Mouse (Mus musculus) CH12.LX (cell line): ENCODE data around the gene Gm16181.
A peak's percentile ranks its signal among the peaks of the same experiment; 100 is the strongest.

ENCODE experiments used
- BHLHE40 ChIP-seq: IDR thresholded peaks from 2 replicates; pipeline ENCODE4 v1.6.1; 2011; ENCODE audit warnings: mild to moderate bottlenecking, low read depth, low read length, improper control_type of control experiment
- CTCF ChIP-seq, 2 experiments: IDR thresholded peaks in 1 of 2; conservative IDR thresholded peaks in 1 of 2; 2 replicates each; pipeline ENCODE4 v1.5.1; 2011 to 2012; ENCODE audit warnings: low read depth in 2 of 2, low read length in 2 of 2, improper control_type of control experiment in 1 of 2, inconsistent platforms in 1 of 2, mild to moderate bottlenecking in 1 of 2, moderate library complexity in 1 of 2
- EP300 ChIP-seq: IDR thresholded peaks from 2 replicates; pipeline ENCODE4 v1.6.1; 2011; ENCODE audit warnings: low read length, improper control_type of control experiment
- MAX ChIP-seq: IDR thresholded peaks from 2 replicates; pipeline ENCODE4 v1.6.1; 2011; ENCODE audit warnings: low read length, improper control_type of control experiment
- NELFE ChIP-seq: IDR thresholded peaks from 2 replicates; pipeline ENCODE4 v1.6.1; 2011; ENCODE audit warnings: low read depth, low read length, improper control_type of control experiment
- POLR2A ChIP-seq: IDR thresholded peaks from 2 replicates; pipeline ENCODE4 v1.6.1; 2011; ENCODE audit warnings: low read depth, mild to moderate bottlenecking, improper control_type of control experiment, low read length
- TCF12 ChIP-seq: IDR thresholded peaks from 2 replicates; pipeline ENCODE4 v1.6.1; 2014; ENCODE audit warnings: low read depth, mild to moderate bottlenecking, inconsistent platforms, low read length, improper control_type of control experiment

DNA sequence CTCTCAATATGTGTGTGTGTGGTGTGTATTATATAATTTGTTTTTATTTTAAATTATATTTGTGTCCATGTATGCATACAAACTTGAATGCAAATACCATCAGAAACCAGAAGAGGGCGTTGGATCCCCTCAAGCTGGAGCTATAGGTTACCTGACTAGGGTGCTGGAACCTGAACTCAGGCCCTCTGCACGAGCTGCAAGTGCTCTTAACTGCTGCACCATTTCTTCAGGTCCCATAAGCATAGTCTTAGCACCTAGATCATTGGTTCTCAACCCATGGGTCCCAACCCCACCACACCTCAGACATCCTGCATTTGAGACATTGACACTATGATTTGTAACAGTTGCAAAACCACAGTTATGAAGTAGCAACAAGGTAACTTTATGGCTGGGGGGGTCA is 28.9 kb upstream of the Gm16181 start:
- no peak for TF ChIP-seq TCF12
- TF ChIP-seq EP300: no peak
- TF ChIP-seq POLR2A: no peak
- TF ChIP-seq NELFE: no peak
- peak; percentile 9 to 27; a peak in 2 of 4 replicates for TF ChIP-seq CTCF (conservative IDR thresholded peaks at IDR 0.05 in 1 of 2, IDR thresholded peaks at IDR 0.05 in 1 of 2; ENCODE audit: low read depth in 2 of 2, low read length in 2 of 2)
- no peak for TF ChIP-seq MAX
- TF ChIP-seq BHLHE40: no peak
